Mouse (Mus musculus): Measurements from ENCODE around the gene Tmem131l. TPM values are rescaled to one million over a fixed set of nuclear protein-coding genes. Genes with fewer than 3 reads are reported as not detected.
"Not testable (repeated sequence)": the region's sequence is repeated elsewhere in the genome, so short reads cannot be mapped to it uniquely, and the experiment has no call there.

Gene Tmem131l
- total and polyA plus RNA-seq, 3 experiments, result 25.9 to 48.2 (median 26.6) TPM

- peak; percentile 64 for DNase-seq
Observed at GRCm38 (mm10) chr3:83915102-83915501, 124.9 kb downstream of the Tmem131l start.

GRCm38 (mm10) chr3:83910707-83911106, 129.3 kb downstream of the Tmem131l start:
- no peak for DNase-seq

GRCm38 (mm10) chr3:83906185-83906584, 133.8 kb downstream of the Tmem131l start:
- no peak for DNase-seq

GRCm38 (mm10) chr3:83905161-83905560, 134.8 kb downstream of the Tmem131l start:
- DNase-seq, result no peak

- DNase-seq, result no peak
Observed at GRCm38 (mm10) chr3:83904176-83904958, 135.6 kb downstream of the Tmem131l start.

- DNase-seq, result no peak
Observed at GRCm38 (mm10) chr3:83902943-83903342, 137.0 kb downstream of the Tmem131l start.

GRCm38 (mm10) chr3:83902459-83902858, 137.5 kb downstream of the Tmem131l start:
- no peak for DNase-seq

GRCm38 (mm10) chr3:83900756-83901373, 139.1 kb downstream of the Tmem131l start:
- no peak for DNase-seq

- peak; percentile 64 for DNase-seq
Observed at GRCm38 (mm10) chr3:83899556-83899955, 140.4 kb downstream of the Tmem131l start.

DNA sequence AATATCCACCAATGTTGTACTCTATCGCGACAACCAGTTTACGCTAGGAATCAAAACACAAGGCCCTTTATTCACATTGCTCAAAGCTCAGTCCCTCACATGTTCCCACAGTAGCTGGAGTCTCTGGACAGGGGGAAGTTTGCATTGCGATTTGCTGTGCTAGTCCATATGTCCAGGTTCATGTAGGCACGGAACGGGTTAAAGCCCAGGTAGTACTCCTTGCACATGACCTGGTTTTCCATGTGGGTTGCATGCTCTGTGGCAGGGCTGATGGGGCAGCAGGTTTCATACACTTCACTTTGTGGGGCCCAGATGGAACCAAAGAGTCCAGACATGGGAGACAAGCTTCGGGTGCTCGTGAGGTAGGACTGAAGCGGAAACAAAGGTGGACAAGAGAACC, 141.7 kb downstream of the Tmem131l start:
- DNase-seq, result no peak

DNA sequence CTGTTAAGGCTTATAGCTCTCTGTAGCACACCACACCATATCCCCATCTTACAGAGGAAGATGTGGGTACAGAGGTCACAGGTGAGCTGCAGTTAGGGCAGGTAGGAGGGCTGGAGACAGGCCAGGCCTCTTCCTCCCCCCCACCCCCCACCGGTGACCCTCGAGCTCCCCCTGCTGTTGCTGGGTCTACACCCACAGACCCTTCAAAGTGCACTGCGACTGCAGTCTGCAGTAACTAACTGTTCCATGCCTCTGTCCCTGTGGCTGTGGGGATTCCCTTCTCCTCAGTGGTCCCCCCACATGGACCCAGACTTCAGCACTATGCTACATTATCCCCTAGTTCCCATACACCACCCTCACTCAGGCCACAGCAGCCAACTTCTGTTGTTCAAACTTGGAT, 144.2 kb downstream of the Tmem131l start:
- no peak for DNase-seq

DNA sequence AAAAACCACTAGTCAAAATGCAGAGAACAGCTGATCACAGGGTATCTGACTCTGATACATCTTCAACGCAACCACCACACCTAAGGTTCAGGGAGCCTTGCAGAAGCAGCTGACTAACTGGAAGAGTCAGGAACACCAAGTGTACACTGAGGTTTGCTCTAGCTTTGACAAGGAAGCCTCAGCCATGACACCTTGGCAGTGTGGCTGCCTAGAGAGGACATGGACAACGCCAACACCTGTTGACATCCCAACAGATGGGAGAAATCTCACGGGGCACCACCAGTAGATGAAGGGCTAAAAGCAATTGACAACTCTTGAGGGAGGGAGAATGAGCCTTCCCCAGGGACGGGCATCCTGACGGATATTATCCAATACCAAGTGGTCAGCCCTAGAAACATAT, 144.9 kb downstream of the Tmem131l start:
- DNase-seq, result no peak

- no peak for DNase-seq
Observed at GRCm38 (mm10) chr3:83885163-83885562, 154.8 kb downstream of the Tmem131l start.

- DNase-seq, result not testable (repeated sequence)
Observed at GRCm38 (mm10) chr3:83879261-83880050, 160.5 kb downstream of the Tmem131l start.

- no peak for DNase-seq
Observed at GRCm38 (mm10) chr3:83878801-83879200, 161.2 kb downstream of the Tmem131l start.

- no peak for DNase-seq
Observed at GRCm38 (mm10) chr3:83876299-83876698, 163.7 kb downstream of the Tmem131l start.

DNA sequence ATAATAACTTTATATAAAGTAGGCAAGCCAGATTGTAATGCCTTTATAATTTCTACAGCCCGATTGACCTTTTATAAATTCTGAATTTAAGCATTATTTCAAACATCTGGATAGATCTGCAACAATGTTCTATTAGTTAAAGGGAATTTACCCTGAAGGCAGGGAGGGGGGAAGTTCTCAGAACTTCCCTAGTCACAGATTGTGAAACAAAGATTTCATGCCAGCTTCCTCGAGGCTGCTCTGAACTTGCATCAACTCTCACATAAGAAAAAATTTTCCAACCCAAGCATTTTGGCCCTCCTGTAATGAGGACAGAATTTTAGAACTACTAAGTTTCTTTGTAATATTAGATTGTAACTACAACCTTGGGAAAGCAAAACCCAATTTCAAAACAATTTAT, 164.9 kb downstream of the Tmem131l start:
- not testable (repeated sequence) for DNase-seq

GRCm38 (mm10) chr3:83872853-83873252, 167.1 kb downstream of the Tmem131l start:
- DNase-seq, result not testable (repeated sequence)

DNA sequence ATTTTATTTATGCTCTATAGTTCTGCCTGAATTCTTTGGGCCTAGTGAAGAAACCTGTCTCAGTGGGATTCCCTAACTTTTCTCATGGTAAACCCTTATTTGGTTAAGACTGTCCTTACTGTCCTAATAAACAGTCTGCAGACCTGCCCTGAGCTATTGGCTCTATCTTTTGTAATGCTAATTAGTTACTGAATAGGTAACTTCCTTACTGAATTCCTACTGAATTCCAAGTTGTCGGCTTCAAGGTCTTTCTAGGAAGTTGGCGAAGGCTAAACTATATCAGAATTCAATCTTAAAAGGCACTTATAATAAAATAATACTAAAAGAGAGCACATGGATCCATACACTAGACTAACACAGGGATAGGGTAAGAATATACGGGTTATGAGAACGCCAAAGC, 168.0 kb downstream of the Tmem131l start:
- DNase-seq, result not testable (repeated sequence)

DNA sequence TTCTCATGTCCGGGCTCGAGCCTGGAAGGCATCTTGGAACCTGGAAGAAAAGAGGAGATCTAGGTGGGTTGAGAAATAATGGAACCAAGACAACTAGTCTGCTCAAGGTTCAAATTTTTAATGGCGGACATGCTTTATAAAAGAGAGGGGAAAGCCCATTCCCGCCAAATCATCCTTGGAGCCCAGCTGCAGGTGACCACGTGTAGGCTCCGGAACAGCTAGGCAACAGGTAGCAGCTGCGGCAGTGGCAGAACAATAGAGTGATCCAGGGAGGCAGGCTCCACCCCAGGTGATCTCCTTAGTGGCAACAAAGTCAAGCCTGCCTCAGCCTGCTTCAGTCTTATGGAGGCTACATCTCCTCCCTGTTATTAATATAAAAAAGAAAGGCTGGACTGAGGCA, 168.4 kb downstream of the Tmem131l start:
- not testable (repeated sequence) for DNase-seq

DNA sequence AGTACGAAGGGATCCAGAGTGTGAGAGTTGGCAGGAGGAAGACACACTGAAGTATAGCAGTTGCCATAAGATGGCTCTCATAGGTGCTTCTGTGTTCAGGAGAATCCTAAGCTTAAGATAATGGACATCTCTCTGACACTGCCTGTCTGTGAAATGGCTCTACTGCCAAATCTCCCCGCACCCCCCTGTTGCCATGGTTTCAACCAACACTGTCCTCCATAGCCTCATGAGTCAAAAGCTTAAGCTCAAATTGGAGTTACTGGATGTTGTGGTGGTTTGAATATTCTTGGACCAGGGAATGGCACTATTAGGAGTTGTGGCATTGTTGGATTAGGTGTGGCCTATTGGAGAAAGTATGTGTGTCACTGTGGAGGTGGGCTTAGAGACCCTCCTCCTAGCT, 170.2 kb downstream of the Tmem131l start:
- DNase-seq, result no peak

GRCm38 (mm10) chr3:83867026-83867425, 172.9 kb downstream of the Tmem131l start:
- not testable (repeated sequence) for DNase-seq

DNA sequence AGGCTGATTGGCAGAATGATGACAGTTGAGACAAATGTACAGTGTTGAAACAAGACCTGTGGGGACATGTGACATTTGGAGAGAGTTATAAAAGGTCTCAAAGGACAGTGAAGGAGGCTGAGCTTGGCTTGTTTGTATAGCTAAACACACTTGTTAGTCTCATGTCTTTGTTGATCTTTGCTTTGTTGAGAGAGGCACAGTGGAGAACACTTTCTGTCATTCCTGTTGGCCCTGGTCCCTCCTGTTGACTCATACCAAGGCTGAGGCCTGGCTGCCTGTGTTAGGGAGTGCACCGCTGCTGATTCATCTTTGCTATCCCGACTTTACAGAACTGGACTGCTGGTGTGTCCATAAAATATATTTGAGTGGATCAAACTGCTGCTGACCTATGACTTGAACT, 174.8 kb downstream of the Tmem131l start:
- DNase-seq, result peak; percentile 89
